Mouse (Mus musculus): Measurements from ENCODE around the gene Wdr20. TPM values are rescaled to one million over a fixed set of nuclear protein-coding genes. Genes with fewer than 3 reads are reported as not detected.
"Not testable (repeated sequence)": the region's sequence is repeated elsewhere in the genome, so short reads cannot be mapped to it uniquely, and the experiment has no call there.

Gene Wdr20
- polyA plus RNA-seq (2014; fragmentation: Nextera tagmentation; extraction: Ambion mirVana) = 23.3 and 25.4 TPM in 2 replicates

DNA sequence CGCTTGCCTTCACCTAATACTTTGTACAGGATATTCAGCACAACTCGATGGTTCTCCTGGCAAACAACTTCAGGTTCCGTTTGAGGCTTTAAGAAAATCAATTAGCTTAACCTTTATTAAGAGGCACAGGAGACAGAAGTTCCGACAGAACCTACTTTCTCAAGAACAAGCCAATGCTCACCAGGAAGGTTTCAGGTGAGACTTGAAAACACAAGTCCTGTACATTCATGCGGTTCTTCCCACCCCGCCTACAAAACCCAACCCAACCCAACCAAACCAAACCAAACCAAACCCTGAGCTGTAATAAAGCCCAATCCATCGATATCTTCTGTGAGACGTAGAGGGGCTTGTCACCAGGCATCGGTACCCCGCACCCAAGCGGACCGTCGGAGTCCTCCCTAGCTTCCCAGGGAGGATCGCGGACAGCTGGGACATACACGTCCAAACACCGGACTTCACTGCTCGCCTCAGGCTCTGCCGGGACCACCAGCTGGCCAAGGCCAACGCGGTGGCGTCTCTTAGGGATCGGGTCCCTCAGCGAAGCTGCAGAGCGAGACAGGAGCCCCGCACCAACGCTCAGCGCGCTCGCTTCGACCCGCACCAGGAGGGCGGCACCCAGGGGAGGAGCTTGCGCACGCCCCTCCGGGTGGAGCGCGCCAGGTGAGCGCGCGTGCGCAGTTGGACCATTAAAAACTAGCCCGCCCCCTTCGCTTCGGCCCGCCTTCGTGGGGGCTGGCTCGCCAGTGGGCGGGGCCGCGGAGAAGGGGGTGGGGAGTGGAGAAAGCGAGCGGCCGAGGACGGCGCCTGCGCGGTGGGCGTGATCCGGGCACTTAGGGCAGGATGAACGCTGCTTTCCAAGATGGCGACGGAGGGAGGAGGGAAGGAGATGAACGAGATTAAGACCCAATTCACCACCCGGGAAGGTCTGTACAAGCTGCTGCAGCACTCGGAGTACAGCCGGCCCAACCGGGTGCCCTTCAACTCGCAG, at the start of gene Wdr20:
TSS of gene Wdr20 (plus strand) at position 775 of the 988 bp plus-strand sequence.
- Histone ChIP-seq H3K9ac (peak within 1 kb of the TSS; percentile 93), H3K4me1 (ENCODE audit: insufficient read depth) (peaks cover 14% of the 10 kb centered on the region), H3K9me3 (ENCODE audit: low read depth, low read length) (no peaks in the 10 kb centered on the region), H3K36me3 (ENCODE audit: insufficient read depth) (0 out of 2 replicates have a peak, but pooled peaks cover 6% of the 10 kb centered on the region), H3K4me2 (peak within 1 kb of the TSS; percentile 88), H3K4me3 (ENCODE audit: low read depth, low read length) (peak within 1 kb of the TSS; percentile 99), H3K27ac (ENCODE audit: low read depth) (peak within 1 kb of the TSS; percentile 76), H3K27me3 (ENCODE audit: insufficient read depth, low read length) (0 out of 2 replicates have a peak, but pooled peaks cover 5% of the 10 kb centered on the region)
- WGBS = under 1% methylated on average over 69 of the region's 69 CpGs
- ATAC-seq (ENCODE audit: insufficient read depth) (peak; percentile 96), DNase-seq (peak; percentile 98)
- TF ChIP-seq CTCF (IDR thresholded peaks at IDR 0.05; ENCODE audit: low read depth) = no peak

- not testable (repeated sequence) for H3K9me3 ChIP-seq (ENCODE audit: low read depth, low read length); H3K27me3 ChIP-seq (ENCODE audit: insufficient read depth, low read length); DNase-seq; H3K4me1 ChIP-seq (ENCODE audit: insufficient read depth); H3K4me2 ChIP-seq; ATAC-seq (ENCODE audit: insufficient read depth); H3K27ac ChIP-seq (ENCODE audit: low read depth); H3K9ac ChIP-seq; H3K4me3 ChIP-seq (ENCODE audit: low read depth, low read length)
- WGBS = 81% methylated on average over 3 of the region's 3 CpGs
- peaks cover 58% of the 10 kb centered on the region for H3K36me3 ChIP-seq (ENCODE audit: insufficient read depth)
These were observed 48.8 kb upstream of the Wdr20 start for GRCm38 (mm10) chr12:110688921-110689320.

GRCm38 (mm10) chr12:110689919-110690643, 47.7 kb upstream of the Wdr20 start:
- no peak for TF ChIP-seq CTCF (IDR thresholded peaks at IDR 0.05; ENCODE audit: low read depth)
- H3K36me3 ChIP-seq (ENCODE audit: insufficient read depth) = peaks cover 68% of the 10 kb centered on the region
- 0 out of 2 replicates have a peak, but pooled peaks cover 5% of the 10 kb centered on the region for H3K4me1 ChIP-seq (ENCODE audit: insufficient read depth)
- no peak overlapping the region for H3K9ac ChIP-seq
- DNase-seq (no peak), ATAC-seq (ENCODE audit: insufficient read depth) (no peak)
- no peak overlapping the region for H3K4me3 ChIP-seq (ENCODE audit: low read depth, low read length)
- no peak overlapping the region for H3K4me2 ChIP-seq
- no peaks in the 10 kb centered on the region for H3K27me3 ChIP-seq (ENCODE audit: insufficient read depth, low read length)
- H3K27ac ChIP-seq (ENCODE audit: low read depth) = no peak overlapping the region
- no peaks in the 10 kb centered on the region for H3K9me3 ChIP-seq (ENCODE audit: low read depth, low read length)
- WGBS = 86% methylated on average over 6 of the region's 6 CpGs

DNA sequence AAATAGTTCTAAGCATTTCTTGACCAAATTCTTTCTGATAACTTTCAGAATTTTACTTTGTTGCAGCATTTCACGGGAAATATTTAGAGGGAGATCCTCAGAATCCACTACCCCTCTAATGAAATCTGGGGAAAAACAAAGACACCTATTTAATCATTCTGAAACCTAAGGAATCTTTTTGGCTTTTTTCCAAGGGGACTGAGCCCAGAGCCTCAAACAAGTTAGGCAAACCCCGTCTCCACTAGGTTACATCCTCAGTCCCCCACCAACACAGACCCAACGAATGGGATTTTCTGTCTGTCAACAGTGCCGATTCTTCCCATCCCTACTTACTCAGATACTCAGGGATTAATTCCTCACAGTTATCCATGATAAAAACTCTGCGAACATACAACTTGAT, 44.4 kb upstream of the Wdr20 start:
- H3K4me2 ChIP-seq = 0 out of 2 replicates have a peak overlapping the region, but pooled peaks have one; percentile 18
- H3K27ac ChIP-seq (ENCODE audit: low read depth); H3K9me3 ChIP-seq (ENCODE audit: low read depth, low read length); H3K27me3 ChIP-seq (ENCODE audit: insufficient read depth, low read length); H3K9ac ChIP-seq; ATAC-seq (ENCODE audit: insufficient read depth): not testable (repeated sequence)
- 0 out of 2 replicates have a peak overlapping the region, but pooled peaks have one; percentile 3 for H3K4me3 ChIP-seq (ENCODE audit: low read depth, low read length)
- H3K4me1 ChIP-seq (ENCODE audit: insufficient read depth) = peaks cover 10% of the 10 kb centered on the region; the same call in 1 of the 2 replicates
- peak; percentile 52 for DNase-seq
- peaks cover 57% of the 10 kb centered on the region for H3K36me3 ChIP-seq (ENCODE audit: insufficient read depth)
- WGBS = 38% methylated on average over 5 of the region's 5 CpGs

GRCm38 (mm10) chr12:110695676-110696171, 42.0 kb upstream of the Wdr20 start:
- under 1% methylated on average over 55 of the region's 55 CpGs for WGBS
- Histone ChIP-seq H3K27me3 (ENCODE audit: insufficient read depth, low read length) (no peaks in the 10 kb centered on the region), H3K4me3 (ENCODE audit: low read depth, low read length) (peak overlapping the region; percentile 100), H3K9me3 (ENCODE audit: low read depth, low read length) (no peaks in the 10 kb centered on the region), H3K4me2 (peak overlapping the region; percentile 70), H3K36me3 (ENCODE audit: insufficient read depth) (peaks cover 34% of the 10 kb centered on the region), H3K9ac (peak overlapping the region; percentile 99), H3K4me1 (ENCODE audit: insufficient read depth) (peaks cover 10% of the 10 kb centered on the region; the same call in 1 of the 2 replicates), H3K27ac (ENCODE audit: low read depth) (peak overlapping the region; percentile 94)
- DNase-seq (peak; percentile 74), ATAC-seq (ENCODE audit: insufficient read depth) (peak; percentile 7)
- no peak for TF ChIP-seq CTCF (IDR thresholded peaks at IDR 0.05; ENCODE audit: low read depth)

- Histone ChIP-seq H3K4me1 (ENCODE audit: insufficient read depth) (peaks cover 10% of the 10 kb centered on the region; the same call in 1 of the 2 replicates), H3K4me3 (ENCODE audit: low read depth, low read length) (peak overlapping the region; percentile 100), H3K9ac (peak overlapping the region; percentile 99), H3K4me2 (peak overlapping the region; percentile 90), H3K27ac (ENCODE audit: low read depth) (peak overlapping the region; percentile 94), H3K27me3 (ENCODE audit: insufficient read depth, low read length) (no peaks in the 10 kb centered on the region), H3K9me3 (ENCODE audit: low read depth, low read length) (no peaks in the 10 kb centered on the region), H3K36me3 (ENCODE audit: insufficient read depth) (peaks cover 32% of the 10 kb centered on the region)
- under 1% methylated on average over 89 of the region's 89 CpGs for WGBS
- no peak for TF ChIP-seq CTCF (IDR thresholded peaks at IDR 0.05; ENCODE audit: low read depth)
- DNase-seq (peak; percentile 99), ATAC-seq (ENCODE audit: insufficient read depth) (peak; percentile 95)
These were observed 41.4 kb upstream of the Wdr20 start for GRCm38 (mm10) chr12:110696173-110696974.
